ENCODE assay signal across 14 mouse cellular contexts in genomic region chr13:34109677-34110058, GRCm38 (mm10). TPM values are rescaled to one million over a fixed set of nuclear protein-coding genes. Genes with fewer than 3 reads are reported as not detected.
A peak's percentile ranks its signal among the peaks of the same experiment; 100 is the strongest.
DNase-seq lines count a peak whose midpoint lies in the region; ATAC-seq and TF ChIP-seq lines count a peak whose summit lies in the region.
"Had no signal": no experiment of that assay in that cellular context is flagged by ENCODE, and none has a peak within 500 bp of the region (broad histone marks: within the 10 kb centered on the region; RNA-seq: fewer than 3 reads in every experiment).

No protein-coding gene starts in this region.

- H3K27ac ChIP-seq in kidney, embryonic 14.5 days (ENCODE audit: low read depth, low read length) = no peak overlapping the region
- H3K27ac ChIP-seq: hindbrain, embryonic 10.5 days; liver, embryonic 15.5 days; midbrain, embryonic 15.5 days had no signal

- no peak for ATAC-seq in kidney, embryonic 14.5 days (ENCODE audit: low FRiP score, low TSS enrichment)
- peak; percentile 70 for ATAC-seq in Patski
- ATAC-seq in megakaryocyte, adult 5-6 weeks (ENCODE audit: poor library complexity, severe bottlenecking) = peak; percentile 76
- ATAC-seq: CD4-positive, CD25-positive, alpha-beta regulatory T cell, adult 4 months; forebrain, embryonic 16.5 days; midbrain, embryonic 15.5 days had no signal

- no peak overlapping the region for H3K4me3 ChIP-seq in kidney, embryonic 14.5 days (ENCODE audit: low read length)
- H3K4me3 ChIP-seq: hindbrain, embryonic 10.5 days; liver, embryonic 15.5 days; midbrain, embryonic 15.5 days had no signal

- CTCF ChIA-PET in Patski (lab: Charles Lee) = interaction anchor here (1.0 kb wide), 1 partner anchor 8 kb away, joined by 3 read pairs; no protein-coding TSS in a partner anchor

- DNase-seq in kidney, adult 11 months = peak; percentile 85
- peak; percentile 42 for DNase-seq in Patski (ENCODE audit: low read depth, low spot score)
- DNase-seq in kidney, adult 18-20 months = peak; percentile 50
- DNase-seq in cerebellum, adult 9-11 months = no peak
- no peak for DNase-seq in spleen, adult 12 weeks (ENCODE audit: low spot score)
- DNase-seq: cerebellum, adult 2 months; heart, adult 18-20 months had no signal

- POLR2A ChIA-PET in Patski (lab: Charles Lee) = no interaction called here

- H3K4me2 ChIP-seq in kidney, embryonic 14.5 days (replicated peaks; ENCODE audit: low read depth, low read length) = no peak overlapping the region
- H3K4me2 ChIP-seq: liver, embryonic 15.5 days; midbrain, embryonic 15.5 days had no signal

- no peaks in the 10 kb centered on the region for H3K27me3 ChIP-seq in kidney, embryonic 14.5 days (ENCODE audit: control insufficient read depth, insufficient read depth, low read length)
- H3K27me3 ChIP-seq in Patski = no peaks in the 10 kb centered on the region
- H3K27me3 ChIP-seq: liver, embryonic 15.5 days; midbrain, embryonic 15.5 days had no signal

- no peak for TF ChIP-seq CTCF in Patski (IDR thresholded peaks at IDR 0.05)

- no peaks in the 10 kb centered on the region for H3K36me3 ChIP-seq in kidney, embryonic 14.5 days (ENCODE audit: control insufficient read depth, insufficient read depth, low read length)
- H3K36me3 ChIP-seq: hindbrain, embryonic 10.5 days; liver, embryonic 15.5 days; midbrain, embryonic 15.5 days had no signal

- H3K9ac ChIP-seq in kidney, embryonic 14.5 days (ENCODE audit: low read depth, low read length) = no peak overlapping the region
- H3K9ac ChIP-seq: liver, embryonic 15.5 days; midbrain, embryonic 15.5 days had no signal

- no peaks in the 10 kb centered on the region for H3K9me3 ChIP-seq in kidney, embryonic 14.5 days (ENCODE audit: control insufficient read depth, low read length)
- H3K9me3 ChIP-seq: hindbrain, embryonic 10.5 days; liver, embryonic 15.5 days; midbrain, embryonic 15.5 days had no signal

- 69% methylated on average over 4 of the region's 4 CpGs for WGBS in kidney, embryonic 14.5 days

- no peaks in the 10 kb centered on the region for H3K4me1 ChIP-seq in kidney, embryonic 14.5 days (ENCODE audit: control insufficient read depth, insufficient read depth, low read length)
- H3K4me1 ChIP-seq: liver, embryonic 15.5 days; midbrain, embryonic 15.5 days had no signal

- in situ Hi-C loops in Patski (cut with MboI; ENCODE audit: low pct_unique_long_range_greater_than_20kb) = no loop called here

RNA-seq across cellular contexts. Expression of gene Tubb2b, which starts 20.6 kb away (rescaled TPM):
- 17.4 and 23.6 TPM in 2 replicates for polyA plus RNA-seq in kidney, embryonic 14.5 days (2014; fragmentation: Nextera tagmentation; extraction: Ambion mirVana)
- polyA plus RNA-seq in Patski (2021) = 61.0 TPM
- total RNA-seq in megakaryocyte, adult 5-6 weeks (2015) = not detected in 2 replicates
- total RNA-seq in megakaryocyte, adult 5-6 weeks (2017) = 0.15 and 0.53 TPM in 2 replicates

RNA-seq across cellular contexts. Expression of gene Tubb2a, which starts 31.9 kb away (rescaled TPM):
- 62.1 and 73.4 TPM in 2 replicates for polyA plus RNA-seq in kidney, embryonic 14.5 days (2014; fragmentation: Nextera tagmentation; extraction: Ambion mirVana)
- polyA plus RNA-seq in Patski (2021) = 26.8 TPM
- 11.6 and 12.8 TPM in 2 replicates for total RNA-seq in megakaryocyte, adult 5-6 weeks (2015)
- total RNA-seq in megakaryocyte, adult 5-6 weeks (2017) = 21.4 and 34.0 TPM in 2 replicates

RNA-seq across cellular contexts. Expression of gene Psmg4, which starts 53.1 kb away (rescaled TPM):
- 84.6 and 100 TPM in 2 replicates for polyA plus RNA-seq in kidney, embryonic 14.5 days (2014; fragmentation: Nextera tagmentation; extraction: Ambion mirVana)
- polyA plus RNA-seq in Patski (2021) = 36.6 TPM
- 54.0 and 59.5 TPM in 2 replicates for total RNA-seq in megakaryocyte, adult 5-6 weeks (2015)
- 182 TPM in 2 replicates for total RNA-seq in megakaryocyte, adult 5-6 weeks (2017)

Comparison
In these comparisons a context has a peak if more than half of its experiments do, and no peak if none do; other contexts are left out.
1. DNase-seq: peak in kidney, adult 11 months (single experiment), Patski (single experiment) and kidney, adult 18-20 months (single experiment); none in cerebellum, adult 9-11 months (single experiment) and spleen, adult 12 weeks (single experiment).